Mouse (Mus musculus): ENCODE results near the gene Plekhs1. TPM values are rescaled to one million over a fixed set of nuclear protein-coding genes. Genes with fewer than 3 reads are reported as not detected.

The Plekhs1 gene
- polyA plus RNA-seq, 1 experiment from 2014 or later = not detected

- whole genome bisulfite sequencing = 66% methylated on average over 8 of the region's 8 CpGs
- DNase-seq (ENCODE audit: low spot score) (peak; percentile 43), ATAC-seq (ENCODE audit: insufficient number of reproducible peaks, low FRiP score, low TSS enrichment, low read depth) (no peak)
- Histone ChIP-seq H3K27me3 (ENCODE audit: control insufficient read depth, insufficient read depth, low read length) (no peaks in the 10 kb centered on the region), H3K9me3 (ENCODE audit: control insufficient read depth, low read length) (no peaks in the 10 kb centered on the region), H3K36me3 (ENCODE audit: control insufficient read depth, insufficient read depth, low read length) (peaks cover 2% of the 10 kb centered on the region; the same call in 1 of the 2 replicates), H3K4me2 (ENCODE audit: low read depth, severe bottlenecking) (no peak overlapping the region), H3K9ac (ENCODE audit: low read length) (no peak overlapping the region), H3K4me1 (ENCODE audit: control insufficient read depth, insufficient read depth, low read length) (no peaks in the 10 kb centered on the region), H3K4me3 (ENCODE audit: low read depth, low read length) (no peak overlapping the region), H3K27ac (replicated peaks; ENCODE audit: low read depth, low read length) (no peak overlapping the region)
Observed at GRCm38 (mm10) chr19:56430369-56430768, 31.1 kb upstream of the Plekhs1 start.

GRCm38 (mm10) chr19:56432706-56433105 is 28.7 kb upstream of the Plekhs1 start:
- Histone ChIP-seq H3K9ac (ENCODE audit: low read length) (no peak overlapping the region), H3K9me3 (ENCODE audit: control insufficient read depth, low read length) (no peaks in the 10 kb centered on the region), H3K36me3 (ENCODE audit: control insufficient read depth, insufficient read depth, low read length) (peaks cover 4% of the 10 kb centered on the region; the same call in 1 of the 2 replicates), H3K4me1 (ENCODE audit: control insufficient read depth, insufficient read depth, low read length) (no peaks in the 10 kb centered on the region), H3K4me2 (ENCODE audit: low read depth, severe bottlenecking) (no peak overlapping the region), H3K27ac (replicated peaks; ENCODE audit: low read depth, low read length) (no peak overlapping the region), H3K4me3 (ENCODE audit: low read depth, low read length) (no peak overlapping the region), H3K27me3 (ENCODE audit: control insufficient read depth, insufficient read depth, low read length) (no peaks in the 10 kb centered on the region)
- DNase-seq (ENCODE audit: low spot score) = no peak
- WGBS = 86% methylated on average over 10 of the region's 10 CpGs
- no peak for ATAC-seq (ENCODE audit: insufficient number of reproducible peaks, low FRiP score, low TSS enrichment, low read depth)

- no peak overlapping the region for H3K4me2 ChIP-seq (ENCODE audit: low read depth, severe bottlenecking)
- WGBS = 86% methylated on average over 7 of the region's 7 CpGs
- no peak for DNase-seq (ENCODE audit: low spot score)
- H3K36me3 ChIP-seq (ENCODE audit: control insufficient read depth, insufficient read depth, low read length) = peaks cover 4% of the 10 kb centered on the region; the same call in 1 of the 2 replicates
- H3K9me3 ChIP-seq (ENCODE audit: control insufficient read depth, low read length) = no peaks in the 10 kb centered on the region
- no peak overlapping the region for H3K27ac ChIP-seq (replicated peaks; ENCODE audit: low read depth, low read length)
- H3K9ac ChIP-seq (ENCODE audit: low read length) = no peak overlapping the region
- no peaks in the 10 kb centered on the region for H3K4me1 ChIP-seq (ENCODE audit: control insufficient read depth, insufficient read depth, low read length)
- H3K27me3 ChIP-seq (ENCODE audit: control insufficient read depth, insufficient read depth, low read length) = no peaks in the 10 kb centered on the region
- ATAC-seq (ENCODE audit: insufficient number of reproducible peaks, low FRiP score, low TSS enrichment, low read depth) = no peak
- no peak overlapping the region for H3K4me3 ChIP-seq (ENCODE audit: low read depth, low read length)
Observed at GRCm38 (mm10) chr19:56433581-56433980, 27.9 kb upstream of the Plekhs1 start.

GRCm38 (mm10) chr19:56436380-56436779 is 25.1 kb upstream of the Plekhs1 start:
- H3K27ac ChIP-seq (replicated peaks; ENCODE audit: low read depth, low read length) = no peak overlapping the region
- 92% methylated on average over 13 of the region's 13 CpGs for WGBS

GRCm38 (mm10) chr19:56438357-56439071 is 22.9 kb upstream of the Plekhs1 start:
- Histone ChIP-seq H3K9ac (ENCODE audit: low read length) (no peak overlapping the region), H3K27ac (replicated peaks; ENCODE audit: low read depth, low read length) (no peak overlapping the region), H3K4me3 (ENCODE audit: low read depth, low read length) (no peak overlapping the region), H3K4me2 (ENCODE audit: low read depth, severe bottlenecking) (no peak overlapping the region), H3K36me3 (ENCODE audit: control insufficient read depth, insufficient read depth, low read length) (peaks cover 4% of the 10 kb centered on the region; the same call in 1 of the 2 replicates), H3K9me3 (ENCODE audit: control insufficient read depth, low read length) (no peaks in the 10 kb centered on the region), H3K4me1 (ENCODE audit: control insufficient read depth, insufficient read depth, low read length) (no peaks in the 10 kb centered on the region), H3K27me3 (ENCODE audit: control insufficient read depth, insufficient read depth, low read length) (no peaks in the 10 kb centered on the region)
- 87% methylated on average over 7 of the region's 7 CpGs for WGBS
- DNase-seq (ENCODE audit: low spot score) (no peak), ATAC-seq (ENCODE audit: insufficient number of reproducible peaks, low FRiP score, low TSS enrichment, low read depth) (no peak)

More at GRCm38 (mm10) chr19:56436380-56436779, 25.1 kb upstream of the Plekhs1 start:
- DNase-seq (ENCODE audit: low spot score) (no peak), ATAC-seq (ENCODE audit: insufficient number of reproducible peaks, low FRiP score, low TSS enrichment, low read depth) (no peak)
- Histone ChIP-seq H3K4me2 (ENCODE audit: low read depth, severe bottlenecking) (no peak overlapping the region), H3K27me3 (ENCODE audit: control insufficient read depth, insufficient read depth, low read length) (no peaks in the 10 kb centered on the region), H3K36me3 (ENCODE audit: control insufficient read depth, insufficient read depth, low read length) (peaks cover 4% of the 10 kb centered on the region; the same call in 1 of the 2 replicates), H3K9ac (ENCODE audit: low read length) (no peak overlapping the region), H3K9me3 (ENCODE audit: control insufficient read depth, low read length) (no peaks in the 10 kb centered on the region), H3K4me3 (ENCODE audit: low read depth, low read length) (no peak overlapping the region), H3K4me1 (ENCODE audit: control insufficient read depth, insufficient read depth, low read length) (no peaks in the 10 kb centered on the region)

GRCm38 (mm10) chr19:56439072-56439434 is 22.4 kb upstream of the Plekhs1 start:
- no peaks in the 10 kb centered on the region for H3K27me3 ChIP-seq (ENCODE audit: control insufficient read depth, insufficient read depth, low read length)
- WGBS = 92% methylated on average over 6 of the region's 6 CpGs
- DNase-seq (ENCODE audit: low spot score) (no peak), ATAC-seq (ENCODE audit: insufficient number of reproducible peaks, low FRiP score, low TSS enrichment, low read depth) (no peak)
- H3K27ac ChIP-seq (replicated peaks; ENCODE audit: low read depth, low read length) = no peak overlapping the region
- no peak overlapping the region for H3K4me2 ChIP-seq (ENCODE audit: low read depth, severe bottlenecking)
- H3K36me3 ChIP-seq (ENCODE audit: control insufficient read depth, insufficient read depth, low read length) = peaks cover 4% of the 10 kb centered on the region; the same call in 1 of the 2 replicates
- no peak overlapping the region for H3K4me3 ChIP-seq (ENCODE audit: low read depth, low read length)
- no peaks in the 10 kb centered on the region for H3K9me3 ChIP-seq (ENCODE audit: control insufficient read depth, low read length)
- H3K4me1 ChIP-seq (ENCODE audit: control insufficient read depth, insufficient read depth, low read length) = no peaks in the 10 kb centered on the region
- H3K9ac ChIP-seq (ENCODE audit: low read length) = no peak overlapping the region

GRCm38 (mm10) chr19:56443445-56443844 is 18.0 kb upstream of the Plekhs1 start:
- Histone ChIP-seq H3K9ac (ENCODE audit: low read length) (no peak overlapping the region), H3K4me1 (ENCODE audit: control insufficient read depth, insufficient read depth, low read length) (no peaks in the 10 kb centered on the region)
- WGBS = 90% methylated on average over 14 of the region's 14 CpGs

GRCm38 (mm10) chr19:56448784-56449183 is 12.7 kb upstream of the Plekhs1 start:
- Histone ChIP-seq H3K4me3 (ENCODE audit: low read depth, low read length) (no peak overlapping the region), H3K9ac (ENCODE audit: low read length) (no peak overlapping the region), H3K4me1 (ENCODE audit: control insufficient read depth, insufficient read depth, low read length) (no peaks in the 10 kb centered on the region), H3K27me3 (ENCODE audit: control insufficient read depth, insufficient read depth, low read length) (no peaks in the 10 kb centered on the region), H3K9me3 (ENCODE audit: control insufficient read depth, low read length) (no peaks in the 10 kb centered on the region), H3K36me3 (ENCODE audit: control insufficient read depth, insufficient read depth, low read length) (no peaks in the 10 kb centered on the region), H3K4me2 (ENCODE audit: low read depth, severe bottlenecking) (no peak overlapping the region), H3K27ac (replicated peaks; ENCODE audit: low read depth, low read length) (no peak overlapping the region)
- DNase-seq (ENCODE audit: low spot score) (no peak), ATAC-seq (ENCODE audit: insufficient number of reproducible peaks, low FRiP score, low TSS enrichment, low read depth) (no peak)
- 98% methylated on average over 4 of the region's 4 CpGs for WGBS

More at GRCm38 (mm10) chr19:56443445-56443844, 18.0 kb upstream of the Plekhs1 start:
- Histone ChIP-seq H3K27ac (replicated peaks; ENCODE audit: low read depth, low read length) (no peak overlapping the region), H3K27me3 (ENCODE audit: control insufficient read depth, insufficient read depth, low read length) (no peaks in the 10 kb centered on the region), H3K4me2 (ENCODE audit: low read depth, severe bottlenecking) (no peak overlapping the region), H3K4me3 (ENCODE audit: low read depth, low read length) (no peak overlapping the region), H3K9me3 (ENCODE audit: control insufficient read depth, low read length) (no peaks in the 10 kb centered on the region), H3K36me3 (ENCODE audit: control insufficient read depth, insufficient read depth, low read length) (no peaks in the 10 kb centered on the region)
- ATAC-seq (ENCODE audit: insufficient number of reproducible peaks, low FRiP score, low TSS enrichment, low read depth) (no peak), DNase-seq (ENCODE audit: low spot score) (no peak)
